Mouse (Mus musculus) stomach, embryonic 16.5 days (tissue): ENCODE data around the gene Rest. TPM values are rescaled to one million over a fixed set of nuclear protein-coding genes. Genes with fewer than 3 reads are reported as not detected.

Experiments used
- ATAC-seq: fragments of 200-750 bp; cut with Nextera tagmentation; 2 replicates; pipeline ENCODE4 v1.8.0; 2017; ENCODE audit warnings: moderate number of reproducible peaks, moderate TSS enrichment; ENCODE audit not compliant: insufficient read depth, low FRiP score
- H3K27ac ChIP-seq: fragments of 300-500 bp; sonication (generic); 2 replicates; pipeline ENCODE4 v1.5.1; 2014; ENCODE audit warnings: low read length
- H3K27me3 ChIP-seq: fragments of 300-500 bp; sonication (generic); 2 replicates; pipeline ENCODE4 v1.6.1; 2014; ENCODE audit warnings: low read length, control low read depth, mixed read lengths; ENCODE audit not compliant: control insufficient read depth, insufficient read depth
- H3K36me3 ChIP-seq: fragments of 300-500 bp; sonication (generic); 2 replicates; pipeline ENCODE4 v1.6.1; 2014; ENCODE audit warnings: low read length; ENCODE audit not compliant: control insufficient read depth, insufficient read depth
- H3K4me1 ChIP-seq: fragments of 300-500 bp; sonication (generic); 2 replicates; pipeline ENCODE4 v1.6.1; 2014; ENCODE audit warnings: low read length, control low read depth, mixed read lengths; ENCODE audit not compliant: control insufficient read depth, insufficient read depth
- H3K4me2 ChIP-seq: fragments of 300-500 bp; sonication (generic); 2 replicates; pipeline ENCODE4 v1.6.1; 2014; ENCODE audit warnings: low read depth, low read length, mixed read lengths
- H3K4me3 ChIP-seq: fragments of 300-500 bp; sonication (generic); replicated peaks from 2 replicates; pipeline ENCODE4 v1.5.1; 2014; ENCODE audit warnings: mild to moderate bottlenecking, low read length
- H3K9ac ChIP-seq: fragments of 300-500 bp; sonication (generic); 2 replicates; pipeline ENCODE4 v1.6.1; 2014; ENCODE audit warnings: low read length
- H3K9me3 ChIP-seq: fragments of 300-500 bp; sonication (generic); replicated peaks from 2 replicates; pipeline ENCODE4 v1.6.1; 2016; ENCODE audit warnings: low read length, control low read depth; ENCODE audit not compliant: control insufficient read depth
- WGBS: fragments of 180-500 bp; shearing (Covaris S2); extraction: QIAGEN DNeasy Blood & Tissue Kit; methylation state at CpG from one replicate; pipeline ENCODE4 v1.1.7; 2014; 5-methylcytosine and 5-hydroxymethylcytosine counted together
- microRNA-seq: library from miRNA; unstranded; fragments of <30 nt; microRNA quantifications from one replicate; pipeline ENCODE4, GENCODE M21; 2016
- polyA plus RNA-seq: library from polyadenylated mRNA; unstranded; fragments of >200 nt; fragmentation: Nextera tagmentation; extraction: Ambion mirVana; gene quantifications from 2 replicates; pipeline ENCODE4 v1.2.1, GENCODE M21; 2015

Rest gene
- polyA plus RNA-seq, 1 experiment from 2014 or later, result 22.5 TPM

DNA sequence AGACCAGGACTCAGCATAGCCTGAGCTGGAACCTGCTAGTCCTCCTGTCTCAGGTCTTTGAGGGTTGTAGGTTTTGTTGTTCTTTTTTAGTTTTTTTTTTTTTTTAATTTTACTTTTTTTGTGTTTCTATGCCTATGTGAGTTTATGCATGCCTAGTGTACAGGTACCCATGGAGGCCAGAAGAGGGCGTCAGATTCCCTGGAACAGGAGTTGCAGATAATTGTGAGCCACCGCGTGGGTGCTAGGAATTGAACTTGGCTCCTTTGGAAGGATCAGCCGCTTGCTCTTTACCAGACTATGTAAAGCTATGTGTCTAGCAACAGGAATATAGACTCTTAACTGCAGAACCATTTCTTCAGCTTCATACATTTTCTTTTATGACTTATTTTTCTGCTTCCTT is 48.9 kb downstream of the Rest start:
- Histone ChIP-seq H3K9me3 (no peaks in the 10 kb centered on the region), H3K4me3 (no peak overlapping the region), H3K9ac (no peak overlapping the region), H3K27ac (no peak overlapping the region), H3K4me2 (no peak overlapping the region), H3K27me3 (no peaks in the 10 kb centered on the region), H3K36me3 (peaks cover 14% of the 10 kb centered on the region; the same call in 1 of the 2 replicates), H3K4me1 (peaks cover 8% of the 10 kb centered on the region; the same call in 1 of the 2 replicates)
- no peak for ATAC-seq
- 95% methylated on average over 4 of the region's 4 CpGs for WGBS

DNA sequence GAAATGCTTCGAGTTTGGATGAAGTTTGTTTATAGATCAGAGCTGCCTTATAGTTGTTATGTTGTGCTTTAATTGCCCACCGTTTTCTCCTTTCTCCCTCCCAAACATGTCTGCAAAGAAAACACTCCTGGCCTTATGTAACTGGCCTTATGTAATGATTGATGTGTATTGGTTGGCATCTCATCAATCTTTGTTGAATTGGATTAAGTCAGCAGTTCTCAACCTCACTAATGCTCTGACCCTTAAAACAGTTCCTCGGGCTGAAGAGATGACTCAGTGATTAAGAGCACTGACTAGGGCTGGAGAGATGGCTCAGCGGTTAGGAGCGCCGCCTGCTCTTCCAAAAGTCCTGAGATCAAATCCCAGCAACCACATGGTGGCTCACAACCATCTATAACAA is 49.7 kb downstream of the Rest start:
- Histone ChIP-seq H3K36me3 (peaks cover 16% of the 10 kb centered on the region; the same call in 1 of the 2 replicates), H3K9ac (no peak overlapping the region), H3K27me3 (no peaks in the 10 kb centered on the region), H3K4me3 (no peak overlapping the region), H3K9me3 (no peaks in the 10 kb centered on the region), H3K27ac (no peak overlapping the region), H3K4me1 (peaks cover 8% of the 10 kb centered on the region; the same call in 1 of the 2 replicates), H3K4me2 (no peak overlapping the region)
- 79% methylated on average over 6 of the region's 6 CpGs for WGBS
- no peak for ATAC-seq

DNA sequence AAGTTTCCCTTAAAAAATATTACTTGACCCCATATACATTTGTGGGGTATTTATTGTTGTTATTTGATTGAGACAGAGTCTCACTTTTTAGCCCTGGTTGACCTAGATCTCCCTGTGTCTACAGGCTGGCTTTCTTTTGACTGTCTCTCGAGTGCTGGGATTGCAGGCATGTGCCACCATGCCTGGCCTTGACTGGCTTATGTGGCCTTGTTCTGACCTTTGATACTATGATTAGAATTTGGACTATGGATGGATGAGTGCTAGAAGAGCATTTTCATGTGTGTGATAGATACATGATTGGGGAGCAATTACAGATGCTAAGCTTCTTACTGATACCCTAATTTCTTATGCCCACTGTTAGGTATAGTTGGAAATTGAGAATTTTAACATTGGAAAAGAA is 59.6 kb downstream of the Rest start:
- Histone ChIP-seq H3K4me2 (no peak overlapping the region), H3K27ac (no peak overlapping the region), H3K4me1 (no peaks in the 10 kb centered on the region), H3K9me3 (no peaks in the 10 kb centered on the region), H3K36me3 (peaks cover 39% of the 10 kb centered on the region), H3K9ac (no peak overlapping the region), H3K4me3 (no peak overlapping the region), H3K27me3 (no peaks in the 10 kb centered on the region)
- no peak for ATAC-seq
- WGBS, result 89% methylated on average over 1 of the region's 1 CpGs

DNA sequence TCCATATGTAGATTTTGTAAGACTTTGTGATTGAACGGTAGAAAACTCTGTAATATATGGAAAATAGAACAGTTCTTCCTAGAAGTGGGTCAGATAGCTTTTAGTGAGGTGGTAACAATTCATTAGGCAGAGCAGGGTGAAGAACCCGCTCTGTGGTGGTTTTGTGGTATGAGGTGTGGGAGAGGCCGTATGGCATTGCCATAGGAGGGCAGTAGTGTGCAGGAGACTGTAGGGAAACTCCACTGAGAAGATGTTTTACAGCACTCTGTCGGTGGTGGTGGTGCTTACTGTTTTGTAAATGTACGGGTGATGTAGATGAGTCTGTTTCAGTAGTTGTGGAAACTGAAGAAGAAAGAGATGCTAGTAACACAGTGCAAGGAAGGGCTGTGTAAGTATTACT is 64.9 kb downstream of the Rest start:
- peaks cover 37% of the 10 kb centered on the region for H3K36me3 ChIP-seq
- no peak overlapping the region for H3K9ac ChIP-seq
- no peaks in the 10 kb centered on the region for H3K4me1 ChIP-seq
- H3K9me3 ChIP-seq, result no peaks in the 10 kb centered on the region
- H3K27ac ChIP-seq, result no peak overlapping the region
- WGBS, result 76% methylated on average over 5 of the region's 5 CpGs
- no peak overlapping the region for H3K4me2 ChIP-seq
- no peaks in the 10 kb centered on the region for H3K27me3 ChIP-seq
- no peak overlapping the region for H3K4me3 ChIP-seq
- no peak for ATAC-seq

Small RNA genes lying within 50 kb of the gene (microRNA-seq; reads per million reads assigned to microRNA genes)
- not detected for gene Mir5098

Other genes starting within 250 kb of the Rest start
- 0.08 TPM in 1 of 2 replicates, not detected in the other for gene Thegl, start 249.5 kb upstream of the Rest start, polyA plus RNA-seq
- gene Hopx, start 150.4 kb upstream of the Rest start, polyA plus RNA-seq, result 6.9 and 11.2 TPM in 2 replicates
- 1.3 and 3.2 TPM in 2 replicates for gene Spink2, start 54.0 kb upstream of the Rest start, polyA plus RNA-seq
- 23.2 TPM in 2 replicates for gene Noa1, start 44.6 kb downstream of the Rest start, polyA plus RNA-seq
- 51.1 and 52.8 TPM in 2 replicates for gene Polr2b, start 44.7 kb downstream of the Rest start, polyA plus RNA-seq
- 178 and 180 TPM in 2 replicates for gene Igfbp7, start 142.6 kb downstream of the Rest start, polyA plus RNA-seq